Mouse (Mus musculus) heart, postnatal 14 days (tissue): ENCODE results near the gene Ngly1. TPM values are rescaled to one million over a fixed set of nuclear protein-coding genes. Genes with fewer than 3 reads are reported as not detected.
A peak's percentile ranks its signal among the peaks of the same experiment; 100 is the strongest.
"Not testable (repeated sequence)": the region's sequence is repeated elsewhere in the genome, so short reads cannot be mapped to it uniquely, and the experiment has no call there.

Source experiments
- DNase-seq, 2 experiments: peaks; one replicate each; pipeline ENCODE4 v3.0.0; 2021 to 2022
- intact Hi-C: fragments of 180-260 bp; cut with DNase I; formaldehyde crosslinking; loops from one replicate; pipeline ENCODE4 v1.15.1; 2025
- total RNA-seq, 2 experiments: library from RNA; stranded (reverse); gene quantifications; 2 replicates each; pipeline ENCODE4 v1.2.3; 2021

Gene Ngly1
- total RNA-seq, 2 experiments from 2014 or later = 36.7 to 37.6 TPM

GRCm38 (mm10) chr14:16250099-16250498, 1.0 kb downstream of the Ngly1 start:
- intact Hi-C loops = no loop called here
- DNase-seq = no peak

DNA sequence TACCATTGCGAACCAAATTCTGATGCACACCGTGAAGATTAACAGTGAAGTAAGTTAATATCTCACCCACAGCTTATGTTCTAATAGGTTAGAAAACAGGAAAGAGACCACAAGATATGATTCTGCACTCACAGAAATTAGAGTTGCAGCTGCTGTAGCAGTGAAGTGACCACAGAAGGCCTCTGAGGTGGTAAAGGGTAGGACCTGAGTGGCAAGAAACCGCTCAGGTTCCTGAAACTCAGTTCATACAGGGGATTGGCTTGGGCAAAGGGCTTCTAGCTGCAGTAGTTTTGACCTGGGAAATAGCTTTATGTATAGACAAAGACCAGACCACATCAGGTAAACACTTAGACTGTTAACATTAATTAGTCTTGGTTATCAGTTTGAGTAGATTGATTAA, 6.7 kb downstream of the Ngly1 start:
- intact Hi-C loops = no loop called here
- no peak for DNase-seq

GRCm38 (mm10) chr14:16256209-16256608, 7.1 kb downstream of the Ngly1 start:
- intact Hi-C loops = no loop called here
- no peak for DNase-seq

DNA sequence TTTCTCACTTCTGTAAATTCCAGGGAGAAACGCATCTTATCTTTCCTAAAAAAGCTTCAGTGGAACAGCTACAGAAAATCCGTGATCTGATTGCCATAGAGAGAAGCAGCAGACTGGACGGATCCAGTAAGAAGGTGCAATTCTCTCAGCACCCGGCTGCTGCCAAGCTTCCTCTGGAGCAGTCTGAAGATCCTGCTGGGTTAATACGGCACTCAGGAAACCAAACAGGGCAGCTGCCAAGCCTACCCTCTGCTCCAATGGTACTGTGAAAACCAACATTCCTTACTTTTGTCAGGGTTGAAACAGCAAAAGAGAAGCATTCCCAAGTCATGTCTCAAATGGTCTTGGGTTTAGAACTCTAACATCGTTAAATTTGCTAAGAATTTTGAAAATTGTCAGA, 11.5 kb downstream of the Ngly1 start:
- DNase-seq = no peak
- intact Hi-C loops = no loop called here

DNA sequence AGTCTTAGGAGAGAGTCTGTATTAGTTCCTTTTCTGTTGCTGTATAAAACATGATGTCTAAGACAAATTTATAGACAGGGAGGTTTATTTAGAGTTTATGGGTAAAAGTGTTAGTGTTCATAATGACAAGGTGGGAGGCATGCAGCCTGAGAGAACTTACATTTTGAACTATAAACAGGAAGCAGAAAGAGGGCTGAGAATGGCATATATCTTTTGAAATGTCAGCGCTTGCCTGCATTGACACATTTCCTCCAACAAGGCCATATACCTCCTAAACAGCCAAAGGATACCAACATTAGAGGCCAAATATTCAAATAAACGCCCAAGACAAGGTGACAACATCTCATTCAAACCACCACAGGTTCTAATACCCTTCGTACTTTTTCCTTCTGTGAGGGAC, 12.8 kb downstream of the Ngly1 start:
- no peak for DNase-seq
- intact Hi-C loops = no loop called here

DNA sequence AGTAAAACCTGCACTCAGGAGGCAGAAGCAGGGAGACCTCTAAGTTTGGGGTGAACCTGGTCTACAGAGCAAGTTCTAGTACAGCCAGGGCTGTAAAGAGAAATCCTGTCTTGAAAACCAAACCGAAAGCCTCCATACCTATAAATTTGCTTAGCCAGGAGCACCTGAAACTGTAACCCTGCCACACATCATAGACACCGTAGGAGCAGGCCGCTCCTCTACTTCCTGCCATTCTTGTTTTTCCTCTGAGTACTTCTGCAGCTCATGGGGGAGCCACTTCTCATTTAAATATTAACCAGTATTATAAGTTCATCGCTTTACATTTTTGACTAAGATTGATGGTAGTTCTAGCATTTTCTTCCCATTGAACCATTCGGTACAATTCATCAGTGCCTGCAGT, 17.9 kb downstream of the Ngly1 start:
- intact Hi-C loops = no loop called here
- DNase-seq = no peak

DNA sequence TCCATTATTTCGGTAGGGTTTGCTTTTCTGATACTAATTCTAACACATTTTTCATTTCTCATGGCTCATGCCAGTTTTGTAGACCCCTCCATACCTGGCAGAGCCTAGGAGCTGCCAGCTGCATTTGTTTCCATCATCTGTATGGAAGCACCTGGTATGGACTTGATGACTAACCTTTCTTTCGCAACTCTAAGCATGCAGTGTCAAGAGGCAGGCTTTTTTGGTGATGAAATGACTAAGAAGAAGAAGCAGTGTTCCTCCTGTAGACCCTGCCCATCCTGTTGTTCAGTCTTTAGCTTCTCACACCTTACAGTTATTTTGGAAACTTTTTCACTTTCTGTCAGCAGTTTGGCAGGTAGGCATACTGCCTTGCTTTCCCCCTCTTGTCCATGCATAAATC, 20.7 kb downstream of the Ngly1 start:
- intact Hi-C loops = no loop called here
- no peak for DNase-seq

GRCm38 (mm10) chr14:16273677-16274076, 24.6 kb downstream of the Ngly1 start:
- intact Hi-C loops = no loop called here
- DNase-seq = no peak

DNA sequence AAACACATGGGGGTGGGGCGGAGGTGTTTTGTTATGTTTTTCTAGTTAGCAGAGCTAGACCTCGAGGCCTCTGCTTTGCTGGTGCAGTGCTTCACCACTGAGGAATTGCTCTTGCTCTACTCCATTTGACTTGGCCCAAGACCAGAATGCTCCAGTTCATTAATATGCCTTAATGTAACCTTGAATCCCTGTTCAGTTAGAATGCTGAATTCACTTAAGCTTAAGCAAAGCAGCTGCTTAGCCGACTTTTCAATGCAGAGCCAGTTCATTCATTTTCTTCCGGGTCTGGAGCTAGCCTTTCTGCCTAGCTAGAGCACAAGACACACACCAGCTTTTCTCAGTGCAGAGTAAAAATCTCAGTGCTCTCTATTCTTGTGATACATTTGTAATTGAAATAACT, 30.1 kb downstream of the Ngly1 start:
- intact Hi-C loops = no loop called here
- DNase-seq = no peak

GRCm38 (mm10) chr14:16283966-16284365, 34.9 kb downstream of the Ngly1 start:
- DNase-seq = no peak
- intact Hi-C loops = no loop called here

- intact Hi-C loops = no loop called here
- no peak for DNase-seq
These were observed 43.3 kb downstream of the Ngly1 start for GRCm38 (mm10) chr14:16292371-16292770.

- DNase-seq = no peak
- intact Hi-C loops = no loop called here
These were observed 43.9 kb downstream of the Ngly1 start for GRCm38 (mm10) chr14:16293015-16293414.

- DNase-seq = no peak
- intact Hi-C loops = no loop called here
These were observed 44.8 kb downstream of the Ngly1 start for GRCm38 (mm10) chr14:16293921-16294320.

- intact Hi-C loops = no loop called here
- DNase-seq = no peak
These were observed 47.9 kb downstream of the Ngly1 start for GRCm38 (mm10) chr14:16296816-16297468.

GRCm38 (mm10) chr14:16301735-16302134, 52.7 kb downstream of the Ngly1 start:
- intact Hi-C loops = no loop called here

DNA sequence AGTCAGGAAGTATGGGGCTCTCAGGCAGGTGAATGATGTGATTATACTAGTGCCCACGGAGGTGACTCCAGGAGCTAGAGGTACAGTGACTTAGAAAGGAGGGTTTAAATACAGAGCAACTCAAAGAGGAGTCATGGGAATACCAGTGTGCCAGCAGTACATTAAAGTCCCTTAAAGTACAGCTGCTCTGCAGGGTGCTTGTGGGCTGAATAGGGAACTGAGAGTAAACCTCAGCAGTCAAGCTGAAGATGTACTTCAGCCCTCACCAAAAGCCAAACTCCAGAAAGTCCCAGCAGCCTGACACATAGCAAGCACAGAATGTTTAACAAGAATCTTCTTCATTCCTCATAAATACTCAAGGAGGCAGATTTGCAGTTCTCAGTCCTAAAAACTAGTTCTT, 53.6 kb downstream of the Ngly1 start:
- intact Hi-C loops = no loop called here
- no peak for DNase-seq

More at GRCm38 (mm10) chr14:16301735-16302134, 52.7 kb downstream of the Ngly1 start:
- no peak for DNase-seq

DNA sequence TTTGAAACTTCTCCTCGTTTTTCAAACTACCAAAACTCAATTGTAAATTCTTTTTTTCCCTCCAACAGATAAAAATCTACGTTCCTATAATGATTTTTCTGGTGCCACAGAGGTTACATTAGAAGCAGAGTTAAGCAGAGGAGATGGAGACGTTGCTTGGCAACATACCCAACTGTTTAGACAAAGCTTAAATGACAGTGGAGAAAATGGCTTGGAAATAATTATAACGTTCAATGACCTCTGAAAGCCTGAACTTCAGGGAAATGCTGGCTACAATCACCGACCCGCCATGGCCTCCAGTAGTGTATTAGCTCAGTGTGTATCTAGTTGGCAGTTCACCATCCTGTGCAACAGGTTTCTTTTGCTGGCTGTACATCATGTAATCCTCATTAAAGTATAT, 61.7 kb downstream of the Ngly1 start:
- intact Hi-C loops = loop anchor here (10.0 kb wide), 1 partner anchor 66 kb away; the partner anchor contains the start of genes Ngly1 and Oxsm
- DNase-seq = no peak

DNA sequence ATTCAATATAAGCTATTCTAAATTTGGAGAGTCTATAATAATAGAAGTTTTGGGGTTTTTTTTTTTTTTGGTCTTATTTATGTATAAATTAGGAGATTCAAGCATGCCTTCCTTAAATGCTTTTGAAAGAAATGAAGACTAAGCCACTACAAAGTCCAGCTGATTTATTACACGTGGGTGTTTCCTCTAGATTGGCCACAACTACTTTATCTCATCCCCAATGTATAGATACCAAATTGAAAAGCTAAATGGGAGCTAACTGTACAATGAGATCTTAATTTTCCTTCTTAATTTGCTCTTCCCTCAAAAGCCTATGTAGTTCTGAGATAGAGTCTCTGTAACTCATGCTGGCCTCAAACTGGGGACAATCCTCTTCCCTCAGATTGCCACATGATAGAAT, 63.5 kb downstream of the Ngly1 start:
- no peak for DNase-seq
- intact Hi-C loops = loop anchor here (10.0 kb wide), 1 partner anchor 68 kb away; the partner anchor contains the start of genes Ngly1 and Oxsm

GRCm38 (mm10) chr14:16313073-16313472, 64.0 kb downstream of the Ngly1 start:
- intact Hi-C loops = loop anchor here (10.0 kb wide), 1 partner anchor 68 kb away; the partner anchor contains the start of genes Ngly1 and Oxsm
- DNase-seq = not testable (repeated sequence)

DNA sequence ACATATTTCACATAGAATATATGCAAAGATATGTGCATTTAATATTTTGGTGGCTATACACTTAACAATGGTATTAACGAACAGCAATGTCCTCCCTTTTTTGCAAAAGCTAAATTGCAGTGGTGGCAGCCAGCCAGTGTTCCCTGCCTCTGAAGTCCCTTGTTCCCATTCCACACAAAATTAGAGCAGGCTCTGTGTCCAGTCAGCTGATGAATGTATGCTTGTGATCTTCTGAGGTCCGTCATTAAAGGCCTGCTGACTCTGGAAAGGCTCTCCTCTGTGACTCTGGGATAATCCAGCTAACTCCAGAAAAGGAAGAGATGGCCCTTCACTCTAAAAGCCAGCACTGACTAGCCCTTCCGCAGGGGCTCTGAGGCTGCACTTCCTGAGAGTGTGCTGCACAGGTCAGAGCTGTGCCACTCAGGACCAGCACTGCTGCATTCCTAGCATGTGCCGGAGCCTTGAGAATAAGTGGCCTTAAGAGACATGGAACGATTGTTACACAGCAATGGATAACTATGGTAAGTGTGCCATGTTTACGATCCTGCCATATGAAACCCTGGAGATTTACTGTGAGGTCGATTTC, 64.9 kb downstream of the Ngly1 start:
- DNase-seq = peak in 1 of 2 experiments; percentile 18
- intact Hi-C loops = loop anchor here (10.0 kb wide), 1 partner anchor 69 kb away; the partner anchor contains the start of genes Ngly1 and Oxsm

DNA sequence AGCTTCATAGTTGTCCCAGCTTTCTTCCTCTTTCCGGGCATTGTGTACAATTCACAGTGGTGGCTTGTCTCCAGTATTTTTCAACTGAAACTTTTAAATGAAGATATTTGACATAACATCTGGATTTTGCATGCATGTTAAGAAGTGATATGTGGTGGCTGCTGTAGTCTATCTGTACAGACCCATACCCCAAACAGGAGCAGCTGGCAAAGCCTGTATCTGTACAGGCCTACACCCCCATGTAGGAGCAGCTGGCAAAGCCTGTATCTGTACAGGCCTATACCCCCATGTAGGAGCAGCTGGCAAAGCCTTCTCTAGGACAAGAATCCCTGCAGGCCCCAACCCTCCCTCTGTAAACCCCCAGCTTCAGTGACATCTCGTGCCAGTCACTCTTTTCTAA, 65.8 kb downstream of the Ngly1 start:
- intact Hi-C loops = loop anchor here (5.0 to 10.0 kb wide), 2 partner anchors 52 to 70 kb away; partner anchors contain the start of genes Ngly1, Oxsm and Top2b
- DNase-seq = no peak

- no peak for DNase-seq
- intact Hi-C loops = loop anchor here (5.0 to 10.0 kb wide), 2 partner anchors 51 to 72 kb away; partner anchors contain the start of genes Ngly1, Oxsm and Top2b
These were observed 67.6 kb downstream of the Ngly1 start for GRCm38 (mm10) chr14:16316715-16317114.
